Mouse (Mus musculus) liver, adult (tissue): ENCODE measurements around the gene Aldh1l1.

Experiments
- GATA4 ChIP-seq: IDR thresholded peaks from 2 replicates; pipeline ENCODE4 v1.6.1; 2014; ENCODE audit warnings: mild to moderate bottlenecking, low read length; ENCODE audit not compliant: insufficient replicate concordance

Aldh1l1 gene

DNA sequence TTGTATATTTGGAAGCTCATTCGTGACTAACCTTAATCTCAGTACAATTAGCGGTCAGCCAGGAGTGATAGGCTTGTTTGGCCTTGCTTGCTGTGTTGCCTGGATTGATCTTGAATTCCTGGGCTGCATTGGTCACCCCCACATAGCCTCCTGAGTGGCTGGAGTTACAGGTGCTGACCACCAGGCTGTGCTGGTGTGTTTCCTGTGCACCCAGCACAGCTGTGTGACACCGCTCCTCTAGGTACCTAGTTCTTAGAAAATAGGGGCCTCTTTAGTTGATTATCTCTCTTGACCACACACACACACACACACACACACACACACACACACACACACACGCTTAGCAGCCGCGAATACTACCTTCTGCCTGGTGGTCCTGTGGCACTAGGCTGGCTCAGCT, 122.0 kb downstream of the Aldh1l1 start:
- no peak for TF ChIP-seq GATA4

DNA sequence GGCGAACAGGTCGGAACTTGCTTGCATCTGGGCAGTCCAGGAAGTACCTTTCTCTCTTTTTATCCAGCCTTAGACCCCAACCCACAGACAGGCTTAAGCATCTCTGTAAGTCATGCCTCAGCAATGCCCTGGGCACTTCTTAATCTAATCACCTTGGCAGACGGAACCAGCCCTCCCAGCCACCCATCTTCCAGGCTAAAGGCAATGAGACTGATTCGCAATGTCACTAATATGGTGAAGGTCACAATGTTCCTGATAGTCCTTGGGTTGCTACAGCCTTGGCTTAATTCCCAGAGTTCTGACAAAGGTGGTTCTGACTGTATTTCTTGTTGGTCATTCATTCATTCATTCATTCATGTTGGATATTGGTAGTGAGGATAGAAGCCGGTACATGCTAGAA, 124.0 kb downstream of the Aldh1l1 start:
- no peak for TF ChIP-seq GATA4

DNA sequence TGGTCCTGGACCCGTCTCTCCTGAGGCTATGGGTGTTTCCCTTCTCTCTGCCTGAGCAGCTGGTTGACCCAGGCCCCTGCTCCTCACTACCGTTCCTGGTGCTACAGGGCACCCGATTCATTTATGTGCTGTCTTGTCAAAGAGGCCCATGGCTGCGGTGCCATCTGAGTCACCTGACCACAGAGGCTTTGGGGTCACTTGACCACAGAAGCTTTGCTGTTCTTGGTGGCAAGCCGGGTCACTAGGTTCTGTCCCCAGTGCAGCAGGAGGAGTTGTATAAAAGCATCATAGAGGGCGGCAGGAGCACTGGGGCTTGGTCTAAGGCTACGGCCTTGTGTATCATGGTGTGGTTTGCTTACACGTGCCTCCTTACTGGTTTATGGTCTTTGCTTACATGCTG, 127.0 kb downstream of the Aldh1l1 start:
- TF ChIP-seq GATA4: no peak

DNA sequence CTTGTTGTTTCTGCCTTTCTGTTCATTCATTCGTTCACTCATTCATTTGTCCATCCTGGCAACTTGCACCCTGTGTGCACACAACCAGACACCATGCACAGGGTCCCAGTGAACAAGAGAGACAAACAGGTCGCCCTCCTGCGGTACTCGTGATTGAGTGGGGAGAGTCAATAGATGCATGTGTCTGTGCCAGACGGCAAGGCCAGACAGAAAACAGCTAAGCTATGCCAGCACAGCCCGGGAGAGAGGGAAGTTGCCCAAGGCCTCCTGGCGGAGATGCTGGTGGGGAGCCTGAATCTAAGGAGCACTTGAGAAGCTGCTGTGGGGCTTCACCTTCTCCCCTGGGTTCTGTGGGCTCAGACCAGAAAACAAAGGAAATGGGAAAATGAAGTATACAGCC, 129.1 kb downstream of the Aldh1l1 start:
- TF ChIP-seq GATA4: no peak

DNA sequence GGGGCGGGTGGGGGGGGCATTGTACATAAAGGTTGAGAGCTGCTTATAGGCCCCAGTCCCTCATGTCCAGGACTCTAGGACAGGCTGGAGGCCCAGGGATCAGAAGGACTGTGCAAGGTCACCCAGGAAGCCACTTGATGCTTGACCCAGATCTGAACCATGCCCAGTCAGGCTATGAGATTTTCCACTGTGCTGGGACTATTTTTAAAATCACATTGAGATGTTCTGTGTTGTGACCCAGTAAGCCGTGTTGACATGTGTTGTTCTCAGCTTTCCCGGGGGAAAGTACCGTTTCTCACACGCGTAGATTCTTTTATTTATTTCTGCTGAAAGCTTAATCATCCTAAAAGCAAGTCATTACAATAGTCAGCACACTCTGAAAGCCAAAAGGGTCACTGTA, 129.8 kb downstream of the Aldh1l1 start:
- TF ChIP-seq GATA4: no peak

DNA sequence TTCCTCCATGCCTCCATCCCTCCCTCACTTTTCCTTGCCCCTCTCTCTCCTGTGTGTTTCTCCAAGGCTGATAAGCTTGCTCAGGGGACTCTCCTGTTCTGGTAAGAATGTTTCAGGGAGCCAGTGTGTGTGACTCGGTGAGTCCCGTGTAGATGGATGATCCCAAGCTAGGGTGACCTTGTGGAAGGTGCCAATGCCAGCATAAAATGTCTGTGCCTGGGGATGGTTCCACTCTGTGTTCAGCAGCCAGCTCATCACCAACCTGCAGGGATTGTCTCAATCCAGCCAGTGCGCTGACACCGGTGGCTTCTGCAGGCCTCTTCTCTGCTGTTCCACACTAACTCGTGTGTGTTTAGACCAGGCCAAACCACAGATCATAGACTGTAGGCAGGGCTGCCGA, 130.3 kb downstream of the Aldh1l1 start:
- no peak for TF ChIP-seq GATA4

DNA sequence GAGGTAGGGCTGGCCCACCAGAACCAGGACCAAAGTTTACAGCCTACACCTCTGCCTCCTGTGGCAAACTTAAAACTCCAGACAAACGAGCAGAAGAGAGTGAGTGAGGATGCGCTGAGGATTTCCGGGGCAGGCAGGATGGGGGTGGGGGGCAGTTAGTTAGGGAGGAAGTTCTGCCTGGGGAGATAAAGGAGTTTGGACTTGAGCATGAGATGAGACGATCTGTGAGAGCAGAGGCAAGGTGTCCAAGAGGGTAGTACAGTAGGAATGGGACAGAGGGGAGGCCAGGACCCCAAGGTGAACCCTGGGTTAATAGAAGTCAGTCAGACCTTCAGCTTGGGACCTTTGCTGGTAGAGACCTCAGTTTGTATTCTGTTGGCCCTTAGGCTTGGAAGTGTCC, 132.0 kb downstream of the Aldh1l1 start:
- no peak for TF ChIP-seq GATA4

DNA sequence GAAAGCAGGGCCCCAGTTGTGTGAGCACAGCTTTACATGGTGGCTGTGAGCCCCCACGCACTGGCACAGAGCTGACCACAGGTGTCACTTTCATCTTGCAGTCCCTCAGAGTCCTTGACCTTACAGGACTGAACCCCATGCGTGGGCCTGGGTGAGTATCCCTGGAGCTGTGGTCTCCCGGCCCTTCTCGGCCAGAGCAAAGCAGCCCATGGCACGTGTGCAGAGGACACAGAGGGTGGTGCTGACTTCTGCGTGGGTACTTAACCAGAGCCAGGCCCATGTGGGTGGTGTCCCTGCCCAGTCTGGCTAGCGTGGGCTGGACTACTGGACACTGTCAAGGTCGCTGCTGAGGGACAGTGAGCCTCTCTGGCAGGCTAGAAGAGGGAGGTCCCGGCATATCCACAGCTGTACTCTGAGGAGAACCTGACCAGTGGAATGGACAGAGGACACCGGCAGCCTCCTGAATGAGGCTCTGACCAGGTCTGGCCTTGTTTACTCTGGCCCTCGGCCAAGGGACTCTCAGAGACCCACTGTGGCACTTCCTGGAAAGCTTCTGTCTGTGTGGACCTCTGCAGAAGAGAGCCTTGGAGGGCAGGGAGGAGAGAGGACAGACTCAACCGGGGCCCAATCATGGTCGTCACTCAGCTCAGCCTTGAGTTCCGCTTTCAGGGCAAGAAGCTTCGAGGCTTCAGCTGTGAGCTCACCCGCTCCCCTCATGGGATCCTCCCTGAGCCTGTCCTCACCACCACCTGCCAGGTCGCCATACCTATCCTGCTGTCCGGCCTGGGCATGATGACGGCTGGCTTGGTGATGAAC, 132.8 kb downstream of the Aldh1l1 start:
- no peak for TF ChIP-seq GATA4

DNA sequence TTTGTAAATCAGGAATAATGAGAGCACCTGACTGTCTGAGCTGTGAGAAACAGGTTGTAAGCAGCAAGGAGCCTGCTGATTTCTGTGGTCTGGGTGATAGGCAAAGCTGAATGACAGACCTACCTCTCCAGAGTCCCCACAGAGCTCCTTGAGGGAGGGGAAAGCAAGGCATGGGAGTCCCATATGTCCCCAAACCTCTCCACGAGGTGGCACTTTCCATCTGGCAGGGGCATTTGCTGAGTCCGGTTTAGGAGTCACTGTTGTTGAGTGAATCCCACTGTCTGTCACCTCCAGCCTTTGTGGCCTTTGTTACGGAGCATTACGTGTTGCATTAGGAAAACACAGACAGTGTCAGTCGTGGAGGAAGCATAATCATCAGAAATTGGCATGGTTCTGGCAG, 133.7 kb downstream of the Aldh1l1 start:
- no peak for TF ChIP-seq GATA4

DNA sequence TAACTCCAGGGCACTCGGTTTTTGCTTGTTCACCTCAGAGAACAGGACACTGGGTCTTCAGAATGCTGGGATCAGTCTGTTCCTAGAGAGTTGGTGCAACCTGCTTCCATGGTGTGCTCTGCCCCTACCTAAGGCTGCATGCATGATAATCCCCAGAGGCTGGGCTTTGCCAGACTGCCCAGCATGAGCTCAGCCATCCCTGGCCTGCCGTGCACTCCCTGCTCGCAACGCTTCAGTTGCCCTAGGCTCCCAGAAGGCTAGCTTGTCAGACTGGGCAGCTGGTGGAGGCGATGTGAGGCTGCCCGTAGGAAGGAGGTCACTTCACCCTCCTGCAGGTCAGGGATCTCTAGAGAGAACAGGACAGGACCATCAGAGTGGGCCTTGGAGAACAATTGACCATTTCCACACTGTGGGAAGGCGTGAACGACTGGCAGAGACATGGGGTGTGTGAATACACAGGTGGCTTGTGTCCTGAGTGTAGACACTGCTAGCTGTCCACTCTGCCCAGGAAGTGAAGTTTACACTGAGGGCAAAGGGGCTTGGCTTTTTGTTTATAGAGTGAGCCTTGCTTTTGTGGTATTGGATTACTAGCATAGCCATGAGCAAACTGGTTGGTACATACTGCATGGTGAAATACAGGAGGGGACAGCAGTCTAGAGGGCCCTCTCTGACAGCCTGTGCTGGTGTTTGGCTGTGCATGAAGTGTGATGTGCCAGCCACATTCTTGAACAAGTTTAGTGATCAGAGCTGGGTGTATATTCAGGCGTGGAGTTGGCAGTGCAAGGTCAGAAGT, 134.8 kb downstream of the Aldh1l1 start:
- TF ChIP-seq GATA4: no peak

DNA sequence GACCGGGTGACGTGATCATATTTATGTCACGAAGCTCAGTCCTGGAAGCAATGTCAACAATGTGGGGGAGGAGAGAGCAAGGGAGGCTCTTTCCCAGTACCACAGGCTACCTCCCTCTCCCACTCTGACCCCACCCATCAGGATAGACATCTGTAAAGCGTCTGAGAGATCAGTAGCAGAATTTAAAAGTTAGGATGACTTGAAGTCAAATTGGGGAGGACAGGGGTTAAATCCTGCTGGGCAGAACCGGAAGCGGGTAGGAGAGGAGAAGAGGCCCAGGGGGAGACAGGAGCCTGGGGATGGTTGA, 135.3 kb downstream of the Aldh1l1 start:
- no peak for TF ChIP-seq GATA4

DNA sequence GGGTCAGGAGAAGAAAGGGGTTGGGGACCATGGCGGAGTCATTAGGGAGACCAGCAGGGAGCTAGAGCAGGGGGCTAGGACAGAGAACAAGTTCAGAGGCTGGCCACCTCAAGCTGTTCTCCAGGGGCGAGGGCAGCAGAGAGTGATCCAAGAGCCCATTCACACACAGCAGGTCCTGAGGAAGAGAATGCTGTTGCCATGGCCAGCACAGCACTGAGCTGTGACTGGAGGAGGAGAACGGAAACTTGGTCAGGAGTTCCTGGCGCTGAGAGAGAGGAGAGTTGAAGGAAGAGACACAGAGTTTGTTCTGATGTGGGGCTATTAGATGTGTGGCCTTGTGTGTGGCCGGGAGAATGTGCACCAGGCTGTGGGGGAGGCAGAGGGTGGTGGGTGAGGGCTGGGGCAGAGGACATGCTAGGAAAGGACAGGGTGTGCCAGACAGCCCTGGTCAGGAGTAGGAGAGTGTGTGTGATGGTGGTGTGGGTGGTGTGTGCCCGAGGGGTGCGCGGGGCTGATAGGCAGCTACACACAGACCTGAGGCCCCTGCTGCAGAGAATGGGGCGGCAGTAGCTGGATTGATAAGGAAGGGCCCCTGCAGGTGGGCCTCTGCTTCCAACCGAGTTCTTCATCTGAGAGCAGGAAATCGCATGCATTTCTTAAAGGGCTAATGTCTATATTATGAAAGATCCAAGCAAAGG, 136.7 kb downstream of the Aldh1l1 start:
- no peak for TF ChIP-seq GATA4

DNA sequence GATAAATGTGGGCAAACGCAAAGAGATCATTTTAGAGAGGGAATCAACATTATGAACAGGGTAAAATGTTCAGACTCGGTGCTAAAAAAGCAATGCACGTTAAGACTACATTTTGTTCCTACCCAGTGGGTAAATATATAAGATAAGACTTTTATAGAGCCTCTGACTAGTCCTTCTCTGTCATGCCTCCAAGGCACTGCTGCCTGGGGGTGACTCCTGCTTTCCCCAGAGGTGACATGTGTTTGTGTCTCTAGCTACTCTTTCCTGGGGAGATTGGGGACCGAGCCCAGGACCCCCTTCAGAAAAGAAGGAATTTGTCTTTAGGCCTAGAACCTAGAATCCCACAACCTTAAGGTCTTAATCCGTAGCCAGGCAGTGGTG, 137.2 kb downstream of the Aldh1l1 start:
- TF ChIP-seq GATA4: no peak

DNA sequence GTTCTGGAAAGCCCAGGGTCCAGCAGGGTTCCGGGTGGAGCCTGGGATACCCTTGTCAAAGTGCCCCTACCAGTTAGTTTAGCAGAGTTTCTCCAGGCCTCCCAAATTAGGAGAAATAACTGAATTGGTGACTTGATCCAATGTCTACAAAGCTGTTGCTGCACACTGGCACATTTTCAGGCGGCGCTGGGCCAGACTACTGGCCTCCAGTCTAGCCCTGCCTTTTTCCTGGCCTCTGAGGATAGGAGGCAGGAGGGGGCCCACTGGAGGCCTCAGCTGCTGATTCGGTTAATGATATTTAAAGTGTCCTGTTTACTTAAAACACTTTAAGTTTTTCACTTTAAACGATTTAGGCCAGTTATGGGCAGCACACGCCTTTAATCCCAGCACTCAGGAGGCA, 138.0 kb downstream of the Aldh1l1 start:
- TF ChIP-seq GATA4: no peak

DNA sequence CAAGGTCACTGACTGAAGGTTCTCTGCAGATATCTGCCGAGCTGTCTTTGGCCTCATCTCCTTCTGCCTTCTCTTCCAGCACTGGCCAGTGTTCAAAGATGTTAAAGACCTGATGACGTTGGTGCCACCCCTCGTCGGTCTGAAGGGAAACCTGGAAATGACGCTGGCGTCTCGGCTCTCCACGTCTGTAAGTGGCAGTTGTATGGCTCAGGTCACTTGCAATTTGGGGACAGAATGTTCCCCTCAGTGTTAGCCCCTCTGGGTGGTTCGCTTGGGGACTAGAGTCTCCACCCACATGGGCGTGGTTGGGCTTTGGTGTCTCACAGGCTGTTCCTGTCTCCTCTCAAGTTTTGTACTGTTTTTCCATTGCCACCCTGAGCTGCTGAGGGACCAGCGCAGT, 138.5 kb downstream of the Aldh1l1 start:
- TF ChIP-seq GATA4: no peak
